In genomic region chr12:17674182-17674812, GRCm38 (mm10) we compare ENCODE assay signal across 22 mouse cellular contexts. TPM values are rescaled to one million over a fixed set of nuclear protein-coding genes. Genes with fewer than 3 reads are reported as not detected.
DNase-seq lines count a peak whose midpoint lies in the region; ATAC-seq and TF ChIP-seq lines count a peak whose summit lies in the region.
"Had no signal": no experiment of that assay in that cellular context is flagged by ENCODE, and none has a peak within 500 bp of the region (broad histone marks: within the 10 kb centered on the region; RNA-seq: fewer than 3 reads in every experiment).

No protein-coding gene starts in this region.

- no peak for ATAC-seq in heart, postnatal 0 days (ENCODE audit: insufficient read depth, low read depth)
- 0 out of 2 replicates have a peak, but pooled peaks have one; percentile 34 for ATAC-seq in lung, embryonic 16.5 days (ENCODE audit: low read depth)
- ATAC-seq: activated CD4-positive, CD25-positive, alpha-beta regulatory T cell, adult 4 months; forebrain, embryonic 13.5 days; intestine, embryonic 15.5 days; liver, embryonic 12.5 days had no signal

- TF ChIP-seq CTCF in heart, postnatal 0 days (IDR thresholded peaks at IDR 0.05; ENCODE audit: low read depth), result no peak

- no peak overlapping the region for H3K4me3 ChIP-seq in heart, postnatal 0 days (ENCODE audit: low read depth, low read length)
- no peak overlapping the region for H3K4me3 ChIP-seq in lung, embryonic 16.5 days (ENCODE audit: low read length)
- H3K4me3 ChIP-seq: embryonic facial prominence, embryonic 15.5 days; forebrain, embryonic 13.5 days; heart, embryonic 10.5 days; intestine, embryonic 15.5 days; kidney, embryonic 15.5 days; layer of hippocampus, adult 2 months; left cerebral cortex, adult 2 months; liver, embryonic 12.5 days had no signal

- H3K4me2 ChIP-seq in heart, postnatal 0 days (ENCODE audit: low read depth, low read length), result no peak overlapping the region
- no peak overlapping the region for H3K4me2 ChIP-seq in lung, embryonic 16.5 days (ENCODE audit: low read depth, low read length)
- H3K4me2 ChIP-seq: embryonic facial prominence, embryonic 15.5 days; forebrain, embryonic 13.5 days; intestine, embryonic 15.5 days; kidney, embryonic 15.5 days; liver, embryonic 12.5 days had no signal

- H3K27ac ChIP-seq in heart, postnatal 0 days (ENCODE audit: low read depth), result no peak overlapping the region
- H3K27ac ChIP-seq in lung, embryonic 16.5 days (ENCODE audit: low read length), result no peak overlapping the region
- H3K27ac ChIP-seq: embryonic facial prominence, embryonic 15.5 days; forebrain, embryonic 13.5 days; heart, embryonic 10.5 days; intestine, embryonic 15.5 days; kidney, embryonic 15.5 days; layer of hippocampus, adult 2 months; left cerebral cortex, adult 2 months; liver, embryonic 12.5 days had no signal

- 43% methylated on average over 6 of the region's 6 CpGs for WGBS in heart, postnatal 0 days
- WGBS in lung, embryonic 16.5 days, result 52% methylated on average over 6 of the region's 6 CpGs

- peak; percentile 19 for DNase-seq in heart, postnatal 0 days (ENCODE audit: low spot score)
- no peak for DNase-seq in heart, postnatal 4 days
- no peak for DNase-seq in lung, postnatal 36 days
- peak; percentile 45 for DNase-seq in 3T3-L1 (ENCODE audit: low read depth, low spot score)
- DNase-seq in embryo, embryonic 11 days, result peak; percentile 33
- no peak for DNase-seq in right cerebral cortex, postnatal 25 days
- DNase-seq in spleen, postnatal 10 days (ENCODE audit: low spot score in 2 of 2), result no peak
- DNase-seq: adrenal gland, postnatal 14 days; B cell, adult 2 months; cerebellum, adult 18-20 months; cerebellum, postnatal 36 days; gastrocnemius, postnatal 25 days had no signal

- H3K36me3 ChIP-seq in heart, postnatal 0 days (replicated peaks; ENCODE audit: control insufficient read depth, insufficient read depth, low read length), result no peaks in the 10 kb centered on the region
- no peaks in the 10 kb centered on the region for H3K36me3 ChIP-seq in lung, embryonic 16.5 days (ENCODE audit: control insufficient read depth, insufficient read depth, low read length)
- H3K36me3 ChIP-seq: embryonic facial prominence, embryonic 15.5 days; heart, embryonic 10.5 days; intestine, embryonic 15.5 days; kidney, embryonic 15.5 days; liver, embryonic 12.5 days had no signal

- H3K9ac ChIP-seq in heart, postnatal 0 days (replicated peaks; ENCODE audit: low read depth, low read length), result no peak overlapping the region
- H3K9ac ChIP-seq in lung, embryonic 16.5 days (ENCODE audit: low read length), result no peak overlapping the region
- H3K9ac ChIP-seq: embryonic facial prominence, embryonic 15.5 days; forebrain, embryonic 13.5 days; intestine, embryonic 15.5 days; kidney, embryonic 15.5 days; liver, embryonic 12.5 days had no signal

- H3K27me3 ChIP-seq in heart, postnatal 0 days (ENCODE audit: control insufficient read depth, insufficient read depth, low read length), result no peaks in the 10 kb centered on the region
- no peaks in the 10 kb centered on the region for H3K27me3 ChIP-seq in lung, embryonic 16.5 days (ENCODE audit: control insufficient read depth, insufficient read depth, low read depth, low read length)
- H3K27me3 ChIP-seq: embryonic facial prominence, embryonic 15.5 days; forebrain, embryonic 13.5 days; intestine, embryonic 15.5 days; kidney, embryonic 15.5 days; liver, embryonic 12.5 days had no signal

- no peaks in the 10 kb centered on the region for H3K4me1 ChIP-seq in heart, postnatal 0 days (ENCODE audit: control insufficient read depth, insufficient read depth)
- no peaks in the 10 kb centered on the region for H3K4me1 ChIP-seq in lung, embryonic 16.5 days (replicated peaks; ENCODE audit: control insufficient read depth, insufficient read depth, low read length)
- H3K4me1 ChIP-seq: embryonic facial prominence, embryonic 15.5 days; forebrain, embryonic 13.5 days; liver, embryonic 12.5 days had no signal

- H3K9me3 ChIP-seq in heart, postnatal 0 days (replicated peaks; ENCODE audit: control insufficient read depth, low read length), result no peaks in the 10 kb centered on the region
- no peaks in the 10 kb centered on the region for H3K9me3 ChIP-seq in lung, embryonic 16.5 days (ENCODE audit: control insufficient read depth, low read length)
- H3K9me3 ChIP-seq: embryonic facial prominence, embryonic 15.5 days; forebrain, embryonic 13.5 days; heart, embryonic 10.5 days; intestine, embryonic 15.5 days; kidney, embryonic 15.5 days; liver, embryonic 12.5 days had no signal

- no peak for TF ChIP-seq EP300 in heart, postnatal 0 days (IDR thresholded peaks at IDR 0.05; ENCODE audit: low read depth)

RNA-seq across cellular contexts. Expression of gene Hpcal1, which starts 16.4 kb away (rescaled TPM):
- total RNA-seq in heart, postnatal 0 days (2014; rRNA removed; ENCODE audit: low replicate concordance), result 14.8 and 19.1 TPM in 2 replicates
- 21.9 and 22.5 TPM in 2 replicates for polyA plus RNA-seq in heart, postnatal 0 days (2015; fragmentation: Nextera tagmentation; extraction: Ambion mirVana)
- total RNA-seq in heart, postnatal 4 days (2021), result 10 to 100 TPM; 17.9 to 19.8 TPM
- polyA plus RNA-seq in lung, embryonic 16.5 days (2015; fragmentation: Nextera tagmentation; extraction: Ambion mirVana), result 94.5 and 102 TPM in 2 replicates

Comparison
In these comparisons a context has a peak if more than half of its experiments do, and no peak if none do; other contexts are left out.
1. DNase-seq: peak in heart, postnatal 0 days (single experiment), 3T3-L1 (single experiment) and embryo, embryonic 11 days (single experiment); none in heart, postnatal 4 days (single experiment), lung, postnatal 36 days (single experiment), right cerebral cortex, postnatal 25 days (single experiment) and spleen, postnatal 10 days (0 of 2).